Mouse (Mus musculus): ENCODE measurements around the gene Nyap1. TPM values are rescaled to one million over a fixed set of nuclear protein-coding genes. Genes with fewer than 3 reads are reported as not detected.
"Not testable (repeated sequence)": the region's sequence is repeated elsewhere in the genome, so short reads cannot be mapped to it uniquely, and the experiment has no call there.

Nyap1 gene
- total RNA-seq, 2 experiments from 2014 or later: 78.5 to 83.4 TPM

GRCm38 (mm10) chr5:137748130-137748770, 6.8 kb upstream of the Nyap1 start:
- intact Hi-C loops (cut with DNase I): loop anchor here (5.0 kb wide), 1 partner anchor 91 kb away; no protein-coding TSS in a partner anchor

GRCm38 (mm10) chr5:137747326-137747961, 6.0 kb upstream of the Nyap1 start:
- intact Hi-C loops (cut with DNase I): loop anchor here (5.0 kb wide), 1 partner anchor 90 kb away; no protein-coding TSS in a partner anchor
- DNase-seq (ENCODE audit: low spot score in 2 of 2): no peak

More at GRCm38 (mm10) chr5:137748130-137748770, 6.8 kb upstream of the Nyap1 start:
- no peak for DNase-seq (ENCODE audit: low spot score in 2 of 2)

GRCm38 (mm10) chr5:137746851-137747325, 5.5 kb upstream of the Nyap1 start:
- intact Hi-C loops (cut with DNase I): loop anchor here (5.0 kb wide), 1 partner anchor 90 kb away; no protein-coding TSS in a partner anchor
- no peak for DNase-seq (ENCODE audit: low spot score in 2 of 2)

GRCm38 (mm10) chr5:137746282-137746850, 5.0 kb upstream of the Nyap1 start:
- no peak for DNase-seq (ENCODE audit: low spot score in 2 of 2)
- intact Hi-C loops (cut with DNase I): loop anchor here (5.0 kb wide), 1 partner anchor 89 kb away; no protein-coding TSS in a partner anchor

GRCm38 (mm10) chr5:137745214-137746171, 4.1 kb upstream of the Nyap1 start, which contains the start of gene Tsc22d4:
Tsc22d4 (plus strand) TSS chr5:137745730.
- intact Hi-C loops (cut with DNase I): loop anchor here (5.0 kb wide), 1 partner anchor 88 kb away; no protein-coding TSS in a partner anchor

DNA sequence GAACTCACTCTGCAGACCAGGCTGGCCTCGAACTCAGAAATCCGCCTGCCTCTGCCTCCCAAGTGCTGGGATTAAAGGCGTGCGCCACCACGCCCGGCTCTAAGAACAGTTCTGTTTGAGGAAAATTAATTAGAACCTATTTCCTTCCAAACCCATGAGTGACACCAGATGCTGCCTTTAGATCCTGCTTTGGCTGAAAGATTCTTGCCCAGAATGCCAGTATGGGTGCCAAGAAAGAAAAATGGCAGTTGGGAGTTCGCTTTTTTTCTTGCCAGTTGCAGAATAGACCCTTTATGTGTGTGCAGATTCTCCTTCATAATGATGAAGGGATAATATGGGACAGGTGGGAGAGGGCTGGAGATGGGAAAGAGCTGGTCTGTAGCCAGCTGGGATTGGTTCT, 2.8 kb upstream of the Nyap1 start:
- intact Hi-C loops (cut with DNase I): no loop called here
- DNase-seq (ENCODE audit: low spot score in 2 of 2): no peak

More at GRCm38 (mm10) chr5:137745214-137746171, 4.1 kb upstream of the Nyap1 start, which contains the start of gene Tsc22d4:
- DNase-seq (ENCODE audit: low spot score in 2 of 2): peak; percentile 87 to 92

- intact Hi-C loops (cut with DNase I): no loop called here
- DNase-seq (ENCODE audit: low spot score in 2 of 2): no peak
These were observed 1.4 kb upstream of the Nyap1 start for GRCm38 (mm10) chr5:137742836-137743235.

- no peak for DNase-seq (ENCODE audit: low spot score in 2 of 2)
- intact Hi-C loops (cut with DNase I): no loop called here
These were observed 641 bp upstream of the Nyap1 start for GRCm38 (mm10) chr5:137742048-137742447.

DNA sequence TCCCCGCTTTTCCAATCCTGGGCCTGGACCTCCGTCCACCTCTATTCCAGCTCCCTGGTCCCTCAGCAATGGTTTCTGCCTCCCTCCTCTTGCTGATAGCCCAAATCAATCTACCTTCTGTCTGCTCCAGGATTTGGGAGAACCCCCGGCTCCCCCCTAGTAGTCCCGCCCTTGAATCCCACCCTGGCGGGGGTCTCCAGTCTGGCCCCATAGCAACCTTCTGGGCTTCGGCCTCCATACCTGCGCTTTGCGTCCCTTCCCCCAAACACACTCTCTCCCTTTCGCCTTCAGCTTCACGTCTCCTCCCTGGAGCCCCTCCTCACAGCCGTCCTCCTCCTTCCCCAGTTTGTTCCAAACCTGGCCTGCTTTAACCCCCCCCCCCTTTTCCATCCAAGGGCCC, 901 bp downstream of the Nyap1 start:
- intact Hi-C loops (cut with DNase I): no loop called here
- DNase-seq (ENCODE audit: low spot score in 2 of 2): no peak

GRCm38 (mm10) chr5:137739471-137739870, 1.9 kb downstream of the Nyap1 start:
- no peak for DNase-seq (ENCODE audit: low spot score in 2 of 2)
- intact Hi-C loops (cut with DNase I): loop anchor here (5.0 kb wide), 1 partner anchor 57 kb away; the partner anchor contains the start of gene Agfg2

GRCm38 (mm10) chr5:137738516-137738915, 2.9 kb downstream of the Nyap1 start:
- intact Hi-C loops (cut with DNase I): loop anchor here (5.0 kb wide), 1 partner anchor 56 kb away; the partner anchor contains the start of gene Agfg2

GRCm38 (mm10) chr5:137737400-137737940, 3.9 kb downstream of the Nyap1 start:
- intact Hi-C loops (cut with DNase I): loop anchor here (5.0 kb wide), 1 partner anchor 55 kb away; the partner anchor contains the start of gene Agfg2
- DNase-seq (ENCODE audit: low spot score in 2 of 2): peak in 1 of 2 experiments; percentile 78

More at GRCm38 (mm10) chr5:137738516-137738915, 2.9 kb downstream of the Nyap1 start:
- no peak for DNase-seq (ENCODE audit: low spot score in 2 of 2)

DNA sequence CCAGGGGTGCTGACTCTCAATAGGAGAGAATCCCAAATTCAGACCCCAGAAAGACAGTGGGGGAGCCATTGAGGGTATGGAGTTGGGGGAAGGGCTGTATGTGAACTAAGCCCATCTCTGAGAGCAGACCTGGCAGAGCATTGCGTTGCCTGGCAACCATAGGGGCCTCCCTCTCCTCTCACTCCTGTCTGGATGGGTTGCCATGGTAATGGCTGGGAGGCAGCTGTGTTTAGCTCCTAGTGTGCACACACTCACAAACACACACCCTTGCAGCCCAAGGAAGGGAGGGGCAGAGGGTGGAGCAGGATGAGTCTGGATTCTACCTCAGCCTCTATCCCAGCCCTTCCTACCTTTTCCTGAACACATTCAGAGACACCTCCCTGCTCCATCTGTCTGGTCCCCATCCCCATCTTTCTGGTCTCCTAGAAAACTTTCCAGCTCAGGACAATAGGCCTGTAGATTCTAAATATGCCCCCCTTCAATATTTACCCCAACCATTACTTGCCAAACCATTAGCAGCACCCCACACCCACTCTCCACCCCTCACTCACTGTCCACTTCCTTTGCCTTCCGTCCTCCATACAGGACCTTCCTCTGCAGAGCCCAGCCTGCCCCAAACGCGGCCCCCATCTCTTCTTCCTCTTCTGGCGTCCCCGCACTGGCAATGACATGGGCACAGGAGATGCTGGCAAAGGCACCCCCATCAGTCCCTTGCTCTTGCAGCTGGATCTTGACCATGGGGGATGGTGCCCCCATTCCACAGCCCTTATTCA, 6.9 kb downstream of the Nyap1 start:
- DNase-seq (ENCODE audit: low spot score in 2 of 2): peak; percentile 92 to 97
- intact Hi-C loops (cut with DNase I): loop anchor here (5.0 kb wide), 1 partner anchor 52 kb away; the partner anchor contains the start of gene Agfg2

DNA sequence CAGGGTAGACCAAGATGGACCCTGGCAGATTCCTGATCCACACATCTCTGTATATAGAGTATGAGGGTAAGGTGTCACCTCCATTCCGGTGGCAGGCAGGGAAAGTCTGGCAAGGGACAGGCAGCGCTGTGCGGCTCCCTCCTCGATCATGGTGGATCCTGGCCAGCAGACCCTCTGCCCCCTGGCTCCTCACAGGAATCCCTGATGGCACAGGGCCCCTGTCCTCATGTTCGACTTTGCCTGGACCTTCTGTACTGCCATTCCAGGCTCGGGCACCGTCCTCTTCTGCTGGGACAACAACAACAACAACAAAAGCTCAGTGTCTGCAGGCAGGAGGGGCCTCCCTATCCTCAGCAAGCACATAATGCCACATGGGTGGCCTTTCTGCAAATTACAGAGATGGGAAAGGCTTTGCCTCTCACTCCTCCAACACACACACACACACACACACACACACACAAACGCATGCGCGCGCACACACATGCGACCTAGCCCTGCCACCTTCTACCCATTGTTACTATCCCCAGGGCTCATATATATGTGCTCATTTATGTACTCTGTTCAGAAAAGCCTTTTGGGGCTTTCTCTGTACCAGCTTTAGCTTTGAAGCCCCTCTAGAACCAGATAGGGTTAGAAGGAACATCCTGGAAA, 7.6 kb downstream of the Nyap1 start:
- no peak for DNase-seq (ENCODE audit: low spot score in 2 of 2)
- intact Hi-C loops (cut with DNase I): no loop called here

GRCm38 (mm10) chr5:137726767-137727166, 14.6 kb downstream of the Nyap1 start:
- no peak for DNase-seq (ENCODE audit: low spot score in 2 of 2)
- intact Hi-C loops (cut with DNase I): no loop called here

GRCm38 (mm10) chr5:137723840-137724239, 17.6 kb downstream of the Nyap1 start:
- intact Hi-C loops (cut with DNase I): no loop called here
- DNase-seq (ENCODE audit: low spot score in 2 of 2): no peak

GRCm38 (mm10) chr5:137720558-137721164, 20.7 kb downstream of the Nyap1 start:
- intact Hi-C loops (cut with DNase I); DNase-seq (ENCODE audit: low spot score in 2 of 2): not testable (repeated sequence)

All from left cerebral cortex, postnatal 14 days (tissue).